Mouse (Mus musculus): Measurements from ENCODE around the gene Fndc8.
"Not testable (repeated sequence)": the region's sequence is repeated elsewhere in the genome, so short reads cannot be mapped to it uniquely, and the experiment has no call there.

DNA sequence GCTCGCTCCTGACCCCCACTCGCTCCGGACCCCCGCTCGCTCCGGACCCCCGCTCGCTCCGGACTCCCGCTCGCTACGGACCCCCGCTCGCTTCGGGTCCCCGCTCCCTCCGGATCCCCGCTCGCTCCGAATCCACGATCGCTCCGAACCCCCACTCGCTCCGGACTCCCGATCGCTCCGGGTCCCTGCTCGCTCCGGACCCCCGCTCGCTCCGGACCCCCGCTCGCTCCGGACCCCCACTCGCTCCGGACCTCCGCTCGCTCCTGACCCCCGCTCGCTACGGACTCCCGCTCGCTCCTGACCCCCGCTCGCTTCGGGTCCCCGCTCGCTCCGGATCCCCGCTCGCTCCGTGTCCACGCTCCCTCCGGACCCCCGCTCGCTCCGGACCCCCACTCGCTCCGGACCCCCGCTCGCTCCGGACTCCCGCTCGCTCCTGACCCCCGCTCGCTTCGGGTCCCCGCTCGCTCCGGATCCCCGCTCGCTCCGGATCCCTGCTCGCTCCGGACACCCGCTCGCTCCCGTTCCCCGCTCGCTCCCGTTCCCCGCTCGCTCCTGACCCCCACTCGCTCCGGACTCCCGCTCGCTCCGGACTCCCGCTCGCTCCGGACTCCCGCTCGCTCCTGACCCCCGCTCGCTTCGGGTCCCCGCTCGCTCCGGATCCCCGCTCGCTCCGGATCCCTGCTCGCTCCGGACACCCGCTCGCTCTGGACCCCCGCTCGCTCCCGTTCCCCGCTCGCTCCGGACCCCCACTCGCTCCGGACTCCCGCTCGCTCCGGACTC lies 39.9 kb downstream of the Fndc8 start:
- not testable (repeated sequence) for TF ChIP-seq POLR2A (IDR thresholded peaks at IDR 0.05; ENCODE audit: low read depth, low read length); CTCF (IDR thresholded peaks at IDR 0.05; ENCODE audit: extremely low read depth, insufficient read length, insufficient replicate concordance, low read depth, low read length)
